Mouse (Mus musculus) heart, embryonic 10.5 days (tissue): ENCODE measurements at regions not wholly inside any gene's neighbourhood (a gene's known extent, or its start where the extent isn't known, plus 50 kb on each side); places are given as distances from the start of the nearest gene placed in this dataset.

ENCODE experiments used
- DNase-seq: peaks from one replicate; pipeline ENCODE4 v3.0.0-alpha.2; 2017; ENCODE audit warnings: low spot score
- H3K27ac ChIP-seq: fragments of 300-500 bp; sonication (generic); 2 replicates; pipeline ENCODE4 v1.5.1; 2016; ENCODE audit warnings: mild to moderate bottlenecking
- H3K27me3 ChIP-seq: fragments of 300-500 bp; sonication (generic); 2 replicates; pipeline ENCODE4 v1.6.1; 2016; ENCODE audit warnings: mild to moderate bottlenecking; ENCODE audit not compliant: poor library complexity, insufficient read depth, severe bottlenecking
- H3K36me3 ChIP-seq: fragments of 300-500 bp; sonication (generic); 2 replicates; pipeline ENCODE4 v1.6.1; 2016; ENCODE audit warnings: mild to moderate bottlenecking, moderate library complexity
- H3K4me1 ChIP-seq: fragments of 300-500 bp; sonication (generic); 2 replicates; pipeline ENCODE4 v1.6.1; 2016; ENCODE audit warnings: mild to moderate bottlenecking
- H3K4me3 ChIP-seq: fragments of 300-500 bp; sonication (generic); 2 replicates; pipeline ENCODE4 v1.5.1; 2016; ENCODE audit warnings: mild to moderate bottlenecking, moderate library complexity
- H3K9me3 ChIP-seq: fragments of 300-500 bp; sonication (generic); 2 replicates; pipeline ENCODE4 v1.6.1; 2016; ENCODE audit warnings: mild to moderate bottlenecking, moderate library complexity
- WGBS: fragments of 180-500 bp; shearing (Covaris S2); methylation state at CpG from one replicate; pipeline ENCODE4 v1.1.7; 2016; 5-methylcytosine and 5-hydroxymethylcytosine counted together

DNA sequence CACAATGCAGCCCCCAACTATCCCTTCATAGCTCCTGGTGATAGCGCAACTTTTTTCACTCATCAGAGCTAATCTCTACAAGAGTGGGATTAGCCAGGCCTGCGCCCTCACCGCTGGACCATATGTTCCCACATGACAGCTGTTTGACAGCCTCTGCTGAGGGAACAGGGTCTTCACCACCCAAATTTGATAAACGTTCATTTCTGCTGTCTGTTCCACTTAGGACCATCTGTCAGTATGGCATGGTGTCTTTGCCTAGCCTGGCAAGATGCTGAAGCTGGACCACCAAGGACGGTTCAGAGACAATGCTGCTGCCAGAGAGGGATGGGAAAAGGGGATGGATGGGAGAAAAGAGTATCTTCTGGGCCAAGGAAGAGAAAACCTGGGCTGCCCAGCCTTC, 321.4 kb downstream of the Mycn start:
- Histone ChIP-seq H3K9me3 (no peaks in the 10 kb centered on the region), H3K4me3 (no peak overlapping the region), H3K4me1 (peaks cover 26% of the 10 kb centered on the region), H3K27ac (no peak overlapping the region), H3K36me3 (no peaks in the 10 kb centered on the region), H3K27me3 (peaks cover 5% of the 10 kb centered on the region; the same call in 1 of the 2 replicates)
- no peak for DNase-seq
- 70% methylated on average over 5 of the region's 5 CpGs for whole genome bisulfite sequencing

DNA sequence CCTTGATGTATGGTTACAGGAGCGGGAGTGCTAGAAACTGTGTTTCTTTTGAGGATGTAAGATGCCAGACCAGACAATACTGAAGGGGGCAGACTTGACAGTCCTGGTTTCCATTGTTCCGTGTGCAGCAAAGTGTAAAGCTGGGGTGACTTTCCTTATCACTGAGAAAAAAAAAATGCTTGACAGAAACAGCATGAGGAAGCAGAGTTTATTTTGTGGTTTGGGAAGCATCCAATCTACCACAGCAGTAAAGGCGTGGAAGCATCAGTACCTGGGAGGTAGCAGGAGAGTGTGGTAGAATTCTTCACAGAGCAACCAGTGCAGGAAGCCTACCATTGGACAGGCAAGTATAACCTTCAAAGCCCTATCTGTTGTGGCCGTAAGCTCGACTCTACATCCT, 322.3 kb downstream of the Mycn start:
- no peaks in the 10 kb centered on the region for H3K9me3 ChIP-seq
- H3K36me3 ChIP-seq = no peaks in the 10 kb centered on the region
- peaks cover 5% of the 10 kb centered on the region; the same call in 1 of the 2 replicates for H3K27me3 ChIP-seq
- H3K4me3 ChIP-seq = no peak overlapping the region
- 68% methylated on average over 5 of the region's 5 CpGs for WGBS
- DNase-seq = no peak
- 0 out of 2 replicates have a peak overlapping the region, but pooled peaks have one; percentile 18 for H3K27ac ChIP-seq
- peaks cover 26% of the 10 kb centered on the region for H3K4me1 ChIP-seq

DNA sequence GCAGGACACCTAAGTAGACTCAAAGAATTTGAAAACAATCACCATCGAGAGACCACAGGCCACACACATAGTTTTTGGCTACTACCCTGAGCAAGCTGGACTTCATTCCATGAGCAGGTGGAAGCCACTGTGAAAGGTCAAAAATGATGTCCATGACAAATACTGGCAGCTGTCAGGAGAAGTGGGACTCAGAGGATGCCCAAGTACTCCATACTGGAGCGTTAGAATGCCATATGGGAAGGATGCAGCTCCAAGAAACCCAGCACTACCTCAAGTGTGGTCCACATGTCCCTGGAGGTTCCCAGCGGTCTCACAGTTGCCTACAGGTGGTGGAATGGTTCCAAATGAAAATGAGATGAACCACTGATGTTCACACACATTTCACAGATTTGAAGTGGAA, 329.2 kb downstream of the Mycn start:
- 85% methylated on average over 3 of the region's 3 CpGs for WGBS
- Histone ChIP-seq H3K36me3 (no peaks in the 10 kb centered on the region), H3K27me3 (no peaks in the 10 kb centered on the region), H3K9me3 (no peaks in the 10 kb centered on the region), H3K4me3 (no peak overlapping the region), H3K27ac (no peak overlapping the region), H3K4me1 (peaks cover 10% of the 10 kb centered on the region)
- DNase-seq = no peak

DNA sequence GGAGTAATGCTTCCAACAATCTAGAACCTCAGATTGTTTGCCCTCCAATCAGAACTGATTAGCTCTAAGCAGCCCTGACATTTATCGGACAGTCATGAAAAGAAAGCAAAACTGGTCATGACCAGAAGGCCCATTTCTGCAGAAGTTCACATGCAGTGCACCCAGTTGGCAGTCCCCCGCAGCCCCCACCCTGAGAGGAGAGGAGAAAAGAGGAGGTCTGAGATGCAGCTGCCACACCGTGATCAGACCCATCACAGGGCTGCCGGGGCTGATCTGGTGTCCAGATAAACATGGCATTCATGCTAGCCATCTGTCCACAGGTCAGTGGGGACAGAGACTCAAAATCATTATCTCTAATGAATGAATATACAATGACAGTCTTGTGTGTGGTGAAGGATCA, 330.9 kb downstream of the Mycn start:
- Histone ChIP-seq H3K27ac (no peak overlapping the region), H3K9me3 (no peaks in the 10 kb centered on the region), H3K36me3 (no peaks in the 10 kb centered on the region), H3K4me1 (peaks cover 11% of the 10 kb centered on the region), H3K4me3 (no peak overlapping the region), H3K27me3 (no peaks in the 10 kb centered on the region)
- no peak for DNase-seq
- WGBS = 62% methylated on average over 4 of the region's 4 CpGs

DNA sequence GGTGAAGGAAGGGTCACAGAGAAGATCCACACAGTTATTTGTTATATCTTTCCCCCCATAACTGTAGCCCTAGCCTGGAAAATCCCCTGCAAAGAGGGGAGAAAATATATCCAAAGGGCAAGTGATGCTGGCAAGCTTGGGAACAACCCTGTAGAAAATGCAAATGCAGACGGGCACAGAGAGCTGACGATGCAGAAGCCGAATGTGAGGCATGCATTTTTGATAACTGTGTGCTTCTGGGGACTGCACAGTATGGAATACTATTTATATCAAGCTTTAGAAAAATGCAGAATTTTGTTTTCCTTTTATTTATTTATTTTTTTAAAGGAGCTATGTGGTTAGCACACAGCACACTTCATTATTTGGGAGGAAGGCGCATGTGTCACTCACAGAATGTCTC, 333.7 kb downstream of the Mycn start:
- H3K27me3 ChIP-seq = no peaks in the 10 kb centered on the region
- no peak overlapping the region for H3K4me3 ChIP-seq
- WGBS = 83% methylated on average over 4 of the region's 4 CpGs
- DNase-seq = no peak
- peak overlapping the region; percentile 29; the same call in 1 of the 2 replicates for H3K27ac ChIP-seq
- H3K4me1 ChIP-seq = peaks cover 11% of the 10 kb centered on the region
- no peaks in the 10 kb centered on the region for H3K9me3 ChIP-seq
- H3K36me3 ChIP-seq = no peaks in the 10 kb centered on the region

DNA sequence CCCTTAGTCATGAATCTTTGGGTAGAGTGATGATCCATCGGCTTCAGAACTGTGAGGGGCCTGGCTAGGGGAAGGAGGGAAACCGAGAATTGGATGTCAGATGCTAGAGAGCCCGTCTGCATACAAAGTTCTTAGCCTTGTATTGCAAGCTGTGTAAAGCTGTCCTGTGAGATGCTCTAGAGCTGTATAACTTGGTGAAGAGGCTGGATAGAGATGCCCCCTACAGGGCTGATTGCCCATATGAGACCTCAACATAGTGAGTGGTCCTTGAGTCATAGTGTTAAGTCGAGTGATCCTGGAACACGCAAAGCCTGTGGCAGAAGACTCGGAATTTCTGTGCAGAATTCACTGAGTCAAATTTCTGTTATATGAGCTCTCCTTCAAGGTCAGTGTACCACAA, 334.8 kb downstream of the Mycn start:
- 87% methylated on average over 6 of the region's 6 CpGs for WGBS
- Histone ChIP-seq H3K9me3 (no peaks in the 10 kb centered on the region), H3K27me3 (no peaks in the 10 kb centered on the region)

DNA sequence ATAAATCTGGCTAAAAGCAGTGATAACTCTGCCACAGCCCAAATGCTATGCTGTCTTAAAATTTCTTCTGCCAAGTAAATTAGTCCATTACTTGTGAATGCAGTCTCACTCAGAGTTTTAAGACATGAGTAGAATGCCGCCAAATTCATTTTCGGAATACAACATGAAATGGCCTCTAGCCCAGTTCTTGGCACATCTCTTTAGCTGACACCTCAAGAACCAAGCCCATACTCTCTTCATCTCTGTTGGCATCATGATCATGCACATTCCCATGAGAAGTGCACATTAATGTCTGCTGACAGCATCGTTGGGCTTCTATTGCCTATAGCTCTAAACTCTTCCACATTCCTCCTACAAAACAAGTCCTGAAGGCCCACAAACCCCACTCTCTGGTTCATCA, 336.2 kb downstream of the Mycn start:
- Histone ChIP-seq H3K27me3 (no peaks in the 10 kb centered on the region), H3K4me1 (peaks cover 14% of the 10 kb centered on the region), H3K4me3 (no peak overlapping the region), H3K36me3 (no peaks in the 10 kb centered on the region), H3K9me3 (no peaks in the 10 kb centered on the region), H3K27ac (no peak overlapping the region)
- DNase-seq = no peak
- 92% methylated on average over 3 of the region's 3 CpGs for WGBS

More for the DNA sequence above, 334.8 kb downstream of the Mycn start:
- no peak overlapping the region for H3K4me3 ChIP-seq
- peak overlapping the region; percentile 29; the same call in 1 of the 2 replicates for H3K27ac ChIP-seq
- no peaks in the 10 kb centered on the region for H3K36me3 ChIP-seq
- H3K4me1 ChIP-seq = peaks cover 11% of the 10 kb centered on the region
- DNase-seq = no peak

DNA sequence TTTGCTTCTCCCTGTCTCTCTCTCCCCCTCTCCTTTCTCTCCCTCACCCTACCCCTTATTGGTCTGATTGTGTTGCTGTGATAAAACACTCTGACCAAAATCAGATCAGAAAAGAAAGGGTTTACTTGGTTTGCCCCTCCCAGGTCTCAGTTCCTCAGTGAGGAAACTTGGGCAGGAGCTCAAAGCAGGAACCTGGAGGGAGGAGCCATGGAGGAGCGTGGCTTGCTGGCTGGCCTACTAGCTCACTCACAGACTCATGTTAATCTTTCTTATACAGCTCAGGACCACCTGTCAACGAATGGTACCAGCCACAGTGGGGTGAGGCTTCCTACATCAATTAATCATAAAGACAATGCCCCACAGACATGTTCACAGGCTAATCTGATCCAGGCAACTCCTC, 339.4 kb downstream of the Fam49a start:
- no peak overlapping the region for H3K4me3 ChIP-seq
- peak overlapping the region; percentile 36; the same call in 1 of the 2 replicates for H3K27ac ChIP-seq
- 51% methylated on average over 2 of the region's 2 CpGs for WGBS
- DNase-seq = no peak
- no peaks in the 10 kb centered on the region for H3K36me3 ChIP-seq
- no peaks in the 10 kb centered on the region for H3K9me3 ChIP-seq
- 0 out of 2 replicates have a peak, but pooled peaks cover 4% of the 10 kb centered on the region for H3K4me1 ChIP-seq
- H3K27me3 ChIP-seq = no peaks in the 10 kb centered on the region

DNA sequence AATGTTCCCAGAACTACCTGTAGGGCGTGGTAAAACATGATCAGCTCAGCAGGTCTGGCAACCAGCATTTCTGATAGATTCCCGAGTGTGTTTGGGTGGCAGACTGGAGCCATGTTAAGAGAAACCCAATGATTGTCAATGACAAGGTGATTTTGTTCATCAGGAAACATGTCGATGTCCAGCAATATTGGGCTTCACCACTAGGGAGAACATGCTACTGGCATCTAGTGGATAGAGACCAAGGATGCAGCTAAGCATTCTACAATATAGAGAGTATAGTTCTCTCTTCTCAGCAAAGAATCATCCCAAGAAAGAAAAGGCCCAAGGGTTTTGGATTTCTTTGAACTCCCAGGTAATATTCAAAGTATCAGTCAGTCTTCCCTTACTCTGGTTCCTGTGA, 333.5 kb downstream of the Fam49a start:
- Histone ChIP-seq H3K36me3 (no peaks in the 10 kb centered on the region), H3K27ac (peak overlapping the region; percentile 7)
- WGBS = 84% methylated on average over 3 of the region's 3 CpGs

DNA sequence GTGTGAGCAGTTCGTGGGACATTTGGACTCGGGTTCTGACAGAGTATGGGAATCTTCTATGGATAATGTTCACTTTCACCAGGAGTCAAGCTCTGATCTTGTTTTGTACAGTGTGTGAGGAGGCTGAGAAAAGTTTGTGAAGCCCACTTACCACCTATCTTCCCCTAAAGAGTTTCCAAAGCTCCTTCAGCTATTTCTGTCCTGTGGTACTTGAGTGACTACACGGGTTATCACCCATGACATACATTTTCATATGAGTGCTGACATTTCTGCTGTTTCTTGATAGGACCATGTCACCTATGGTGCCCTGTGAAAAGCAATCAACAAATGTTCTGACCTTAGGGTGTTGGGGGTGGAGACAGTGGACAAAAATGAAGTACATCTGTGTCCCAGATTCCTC, 332.6 kb downstream of the Fam49a start:
- Histone ChIP-seq H3K9me3 (no peaks in the 10 kb centered on the region), H3K36me3 (no peaks in the 10 kb centered on the region), H3K4me1 (peaks cover 23% of the 10 kb centered on the region; the same call in 1 of the 2 replicates), H3K4me3 (no peak overlapping the region), H3K27me3 (no peaks in the 10 kb centered on the region), H3K27ac (peak overlapping the region; percentile 57; the same call in 1 of the 2 replicates)
- no peak for DNase-seq
- WGBS = 41% methylated on average over 3 of the region's 3 CpGs

More for the DNA sequence above, 333.5 kb downstream of the Fam49a start:
- H3K27me3 ChIP-seq = no peaks in the 10 kb centered on the region
- H3K4me3 ChIP-seq = no peak overlapping the region
- H3K9me3 ChIP-seq = no peaks in the 10 kb centered on the region
- DNase-seq = no peak
- peaks cover 23% of the 10 kb centered on the region; the same call in 1 of the 2 replicates for H3K4me1 ChIP-seq

DNA sequence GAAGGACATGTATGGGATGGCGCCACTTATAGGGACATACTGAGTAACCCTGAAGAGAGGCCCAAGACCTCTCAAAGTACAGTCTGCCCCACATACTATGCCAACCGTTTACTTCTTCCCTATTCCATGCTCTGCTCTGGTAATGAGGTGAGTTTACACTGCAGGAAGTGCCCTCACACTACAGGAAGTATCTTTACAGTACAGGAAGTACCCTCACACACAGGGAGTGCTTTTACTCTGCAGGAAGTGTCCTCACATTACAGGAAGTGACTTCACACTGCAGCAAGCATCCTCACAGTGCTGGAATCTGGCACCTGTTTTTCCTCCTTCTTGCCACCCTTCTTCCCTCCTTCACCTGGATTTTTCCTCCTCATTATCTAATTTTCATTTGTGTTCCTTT, 331.4 kb downstream of the Fam49a start:
- no peak for DNase-seq
- H3K27ac ChIP-seq = peak overlapping the region; percentile 52; the same call in 1 of the 2 replicates
- no peaks in the 10 kb centered on the region for H3K27me3 ChIP-seq
- no peaks in the 10 kb centered on the region for H3K36me3 ChIP-seq
- peaks cover 23% of the 10 kb centered on the region; the same call in 1 of the 2 replicates for H3K4me1 ChIP-seq
- 84% methylated on average over 2 of the region's 2 CpGs for WGBS
- no peak overlapping the region for H3K4me3 ChIP-seq
- H3K9me3 ChIP-seq = no peaks in the 10 kb centered on the region

DNA sequence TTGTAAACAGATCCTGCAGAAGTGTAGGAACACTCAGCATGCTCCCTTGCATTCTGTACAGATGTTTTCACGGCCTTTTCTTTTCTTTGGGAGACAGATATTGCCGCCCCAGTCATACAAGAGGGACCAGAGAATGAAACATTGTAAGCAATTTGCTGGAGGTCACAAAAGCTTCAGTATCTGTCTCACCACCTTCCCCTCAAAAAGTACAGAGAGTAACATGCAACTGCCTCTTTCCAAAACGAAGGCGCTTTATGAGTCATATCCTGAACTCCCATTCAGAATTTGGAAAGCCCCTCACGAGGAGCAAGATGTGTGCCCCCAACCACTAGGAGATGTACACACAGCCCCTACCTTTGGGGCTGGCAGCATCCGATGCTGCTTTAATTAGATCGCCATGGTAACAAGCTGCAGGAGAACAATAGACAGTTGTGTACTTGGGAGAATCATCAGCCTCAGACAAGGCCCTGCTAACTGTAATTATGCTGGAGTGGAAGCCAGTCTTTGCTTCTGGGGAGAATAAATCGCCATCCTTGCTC, 328.9 kb downstream of the Fam49a start:
- peaks cover 23% of the 10 kb centered on the region; the same call in 1 of the 2 replicates for H3K4me1 ChIP-seq
- DNase-seq = no peak
- H3K27ac ChIP-seq = no peak overlapping the region
- no peaks in the 10 kb centered on the region for H3K9me3 ChIP-seq
- H3K36me3 ChIP-seq = no peaks in the 10 kb centered on the region
- no peak overlapping the region for H3K4me3 ChIP-seq
- 72% methylated on average over 8 of the region's 8 CpGs for WGBS
- no peaks in the 10 kb centered on the region for H3K27me3 ChIP-seq

DNA sequence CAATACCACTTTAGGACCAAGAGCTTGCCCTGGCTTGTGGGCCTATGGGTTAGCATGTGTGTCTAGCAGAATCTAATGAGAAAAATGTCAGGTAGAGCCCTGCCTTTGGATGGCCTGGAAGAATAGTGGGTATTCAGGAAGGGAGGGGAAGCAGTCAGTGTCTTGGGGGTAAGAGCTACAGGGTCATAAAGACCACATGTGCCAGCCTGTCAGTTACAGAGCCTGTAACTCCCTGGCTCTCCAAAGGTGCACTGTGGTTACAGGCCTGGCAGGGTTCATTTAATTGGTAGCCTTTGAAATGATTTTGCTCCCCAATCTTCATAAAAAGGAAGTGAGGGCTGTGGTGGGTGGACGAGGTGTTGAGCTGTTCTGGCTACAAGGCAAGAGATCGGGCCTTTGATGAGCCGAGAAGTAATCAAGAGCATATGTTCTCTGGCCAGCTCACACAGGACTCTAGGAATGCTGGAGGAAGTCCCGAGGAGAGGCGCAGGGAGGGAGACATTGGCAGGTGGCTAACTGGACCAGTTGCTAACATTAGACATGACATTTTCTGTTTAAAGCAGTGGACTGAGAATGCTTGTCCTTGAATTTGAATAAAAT, 326.9 kb downstream of the Fam49a start:
- Histone ChIP-seq H3K4me1 (peaks cover 10% of the 10 kb centered on the region; the same call in 1 of the 2 replicates), H3K27ac (no peak overlapping the region)

More for the DNA sequence above, 326.9 kb downstream of the Fam49a start:
- Histone ChIP-seq H3K27me3 (no peaks in the 10 kb centered on the region), H3K36me3 (no peaks in the 10 kb centered on the region), H3K9me3 (no peaks in the 10 kb centered on the region), H3K4me3 (no peak overlapping the region)
- 71% methylated on average over 5 of the region's 5 CpGs for WGBS
- DNase-seq = no peak
